Comparison of ENCODE assay signal across 8 mouse cellular contexts in genomic region chr4:80864511-80864922, GRCm38 (mm10). TPM values are rescaled to one million over a fixed set of nuclear protein-coding genes. Genes with fewer than 3 reads are reported as not detected.
DNase-seq lines count a peak whose midpoint lies in the region; ATAC-seq lines count a peak whose summit lies in the region.

No protein-coding gene starts in this region.

- H3K36me3 ChIP-seq in forebrain, embryonic 14.5 days (ENCODE audit: control insufficient read depth, insufficient read depth, low read length) = no peaks in the 10 kb centered on the region
- H3K36me3 ChIP-seq in intestine, embryonic 15.5 days = no peaks in the 10 kb centered on the region
- no peaks in the 10 kb centered on the region for H3K36me3 ChIP-seq in limb, embryonic 10.5 days
- no peaks in the 10 kb centered on the region for H3K36me3 ChIP-seq in midbrain, embryonic 16.5 days (ENCODE audit: control insufficient read depth, insufficient read depth, low read length)

- peak overlapping the region; percentile 18 for H3K4me3 ChIP-seq in forebrain, embryonic 14.5 days (ENCODE audit: low read depth, low read length)
- peak overlapping the region; percentile 16 for H3K4me3 ChIP-seq in intestine, embryonic 15.5 days (replicated peaks)
- peak overlapping the region; percentile 48 for H3K4me3 ChIP-seq in limb, embryonic 10.5 days
- peak overlapping the region; percentile 39 for H3K4me3 ChIP-seq in midbrain, embryonic 16.5 days (ENCODE audit: low read depth, low read length)

- H3K4me1 ChIP-seq in forebrain, embryonic 14.5 days (ENCODE audit: control insufficient read depth, insufficient read depth, low read length) = no peaks in the 10 kb centered on the region
- no peaks in the 10 kb centered on the region for H3K4me1 ChIP-seq in intestine, embryonic 15.5 days (replicated peaks)
- peaks cover 5% of the 10 kb centered on the region; the same call in 1 of the 2 replicates for H3K4me1 ChIP-seq in limb, embryonic 10.5 days
- peaks cover 6% of the 10 kb centered on the region; the same call in 1 of the 2 replicates for H3K4me1 ChIP-seq in midbrain, embryonic 16.5 days (ENCODE audit: control insufficient read depth, insufficient read depth, low read length)

- peak overlapping the region; percentile 35; the same call in 1 of the 2 replicates for H3K27ac ChIP-seq in forebrain, embryonic 14.5 days (ENCODE audit: low read depth, low read length)
- H3K27ac ChIP-seq in intestine, embryonic 15.5 days = no peak overlapping the region
- H3K27ac ChIP-seq in limb, embryonic 10.5 days = no peak overlapping the region
- H3K27ac ChIP-seq in midbrain, embryonic 16.5 days (ENCODE audit: low read length) = peak overlapping the region; percentile 63

- peak; percentile 59 for DNase-seq in ES-CJ7 (ENCODE audit: low read depth, low spot score)
- DNase-seq in adrenal gland, postnatal 25 days = peak; percentile 19
- peak; percentile 90 for DNase-seq in forebrain, embryonic 14.5 days (ENCODE audit: low spot score)
- DNase-seq in limb, embryonic 10.5 days (ENCODE audit: low spot score) = peak; percentile 43

- peak overlapping the region; percentile 42 for H3K9ac ChIP-seq in forebrain, embryonic 14.5 days (ENCODE audit: low read length)
- peak overlapping the region; percentile 22; the same call in 1 of the 2 replicates for H3K9ac ChIP-seq in intestine, embryonic 15.5 days
- peak overlapping the region; percentile 35 for H3K9ac ChIP-seq in midbrain, embryonic 16.5 days (ENCODE audit: low read depth, low read length)

- under 1% methylated on average over 17 of the region's 17 CpGs for WGBS in forebrain, embryonic 14.5 days
- 3% methylated on average over 17 of the region's 17 CpGs for WGBS in intestine, embryonic 15.5 days
- under 1% methylated on average over 17 of the region's 17 CpGs for WGBS in limb, embryonic 10.5 days
- under 1% methylated on average over 17 of the region's 17 CpGs for WGBS in midbrain, embryonic 16.5 days

- H3K4me2 ChIP-seq in forebrain, embryonic 14.5 days (ENCODE audit: low read length) = peak overlapping the region; percentile 57
- peak overlapping the region; percentile 66 for H3K4me2 ChIP-seq in intestine, embryonic 15.5 days (replicated peaks)
- H3K4me2 ChIP-seq in midbrain, embryonic 16.5 days (ENCODE audit: low read length) = peak overlapping the region; percentile 63

- H3K27me3 ChIP-seq in forebrain, embryonic 14.5 days (replicated peaks; ENCODE audit: control insufficient read depth, insufficient read depth, low read length) = no peaks in the 10 kb centered on the region
- H3K27me3 ChIP-seq in intestine, embryonic 15.5 days (replicated peaks) = no peaks in the 10 kb centered on the region
- 0 out of 2 replicates have a peak, but pooled peaks cover 4% of the 10 kb centered on the region for H3K27me3 ChIP-seq in limb, embryonic 10.5 days (ENCODE audit: low read depth, poor library complexity, severe bottlenecking)
- H3K27me3 ChIP-seq in midbrain, embryonic 16.5 days (ENCODE audit: control insufficient read depth, insufficient read depth, low read depth, low read length) = no peaks in the 10 kb centered on the region

- peak; percentile 90 for ATAC-seq in forebrain, embryonic 14.5 days
- peak; percentile 56 for ATAC-seq in intestine, embryonic 15.5 days
- ATAC-seq in midbrain, embryonic 16.5 days = peak; percentile 81
- no peak for ATAC-seq in inflammation-experienced regulatory T-cells, adult 6 months
- no peak for ATAC-seq in granulocyte monocyte progenitor cell, adult 5-6 weeks (replicated peaks; ENCODE audit: poor library complexity, severe bottlenecking)

- H3K9me3 ChIP-seq in forebrain, embryonic 14.5 days (replicated peaks; ENCODE audit: control insufficient read depth, low read length) = no peaks in the 10 kb centered on the region
- no peaks in the 10 kb centered on the region for H3K9me3 ChIP-seq in intestine, embryonic 15.5 days
- no peaks in the 10 kb centered on the region for H3K9me3 ChIP-seq in limb, embryonic 10.5 days (replicated peaks)
- no peaks in the 10 kb centered on the region for H3K9me3 ChIP-seq in midbrain, embryonic 16.5 days (replicated peaks; ENCODE audit: control insufficient read depth, low read length, poor library complexity, severe bottlenecking)

RNA-seq across cellular contexts. Expression of gene Tyrp1, which starts 30.6 kb away (rescaled TPM):
- total RNA-seq in adrenal gland, postnatal 25 days (2021) = not detected in 2 replicates
- 0.11 and 0.22 TPM in 2 replicates for polyA plus RNA-seq in forebrain, embryonic 14.5 days (2014; fragmentation: Nextera tagmentation; extraction: Ambion mirVana)
- not detected in 2 replicates for polyA plus RNA-seq in intestine, embryonic 15.5 days (2015; fragmentation: Nextera tagmentation; extraction: Ambion mirVana)
- not detected in 2 replicates for polyA plus RNA-seq in limb, embryonic 10.5 days (2016; fragmentation: Nextera tagmentation; extraction: Ambion mirVana)
- 0.48 and 0.50 TPM in 2 replicates for polyA plus RNA-seq in midbrain, embryonic 16.5 days (2015; fragmentation: Nextera tagmentation; extraction: Ambion mirVana)
- polyA plus RNA-seq in inflammation-experienced regulatory T-cells, adult 6 months (2017; shearing (Covaris generic)) = not detected
- total RNA-seq in granulocyte monocyte progenitor cell, adult 5-6 weeks (2014; fragmentation: Nextera tagmentation) = not detected in 2 replicates
- not detected in 2 replicates for total RNA-seq in granulocyte monocyte progenitor cell, adult 5-6 weeks (2017)

RNA-seq across cellular contexts. Expression of gene Lurap1l, which starts 45.9 kb away (rescaled TPM):
- 7.0 and 7.8 TPM in 2 replicates for total RNA-seq in adrenal gland, postnatal 25 days (2021)
- polyA plus RNA-seq in forebrain, embryonic 14.5 days (2014; fragmentation: Nextera tagmentation; extraction: Ambion mirVana) = 5.0 and 5.7 TPM in 2 replicates
- polyA plus RNA-seq in intestine, embryonic 15.5 days (2015; fragmentation: Nextera tagmentation; extraction: Ambion mirVana) = 23.4 and 23.6 TPM in 2 replicates
- polyA plus RNA-seq in limb, embryonic 10.5 days (2016; fragmentation: Nextera tagmentation; extraction: Ambion mirVana) = 1.4 and 1.5 TPM in 2 replicates
- polyA plus RNA-seq in midbrain, embryonic 16.5 days (2015; fragmentation: Nextera tagmentation; extraction: Ambion mirVana) = 8.4 and 9.0 TPM in 2 replicates
- not detected for polyA plus RNA-seq in inflammation-experienced regulatory T-cells, adult 6 months (2017; shearing (Covaris generic))
- not detected in 2 replicates for total RNA-seq in granulocyte monocyte progenitor cell, adult 5-6 weeks (2014; fragmentation: Nextera tagmentation)
- not detected in 2 replicates for total RNA-seq in granulocyte monocyte progenitor cell, adult 5-6 weeks (2017)

Comparison
In these comparisons a context has a peak if more than half of its experiments do, and no peak if none do; other contexts are left out.
1. DNase-seq: peak in every context shown above with its lines; median percentile 90 in forebrain, embryonic 14.5 days; 59 in ES-CJ7; 43 in limb, embryonic 10.5 days; 19 in adrenal gland, postnatal 25 days.
2. ATAC-seq: peak in forebrain, embryonic 14.5 days (single experiment), intestine, embryonic 15.5 days (single experiment) and midbrain, embryonic 16.5 days (single experiment); none in inflammation-experienced regulatory T-cells, adult 6 months (single experiment) and granulocyte monocyte progenitor cell, adult 5-6 weeks (single experiment).
3. H3K27ac ChIP-seq: peak in forebrain, embryonic 14.5 days (single experiment) and midbrain, embryonic 16.5 days (single experiment); none in intestine, embryonic 15.5 days (single experiment) and limb, embryonic 10.5 days (single experiment).
4. Peak in every context shown above with its lines, with median percentiles within 50 percentile points of each other: H3K4me2 ChIP-seq, H3K4me3 ChIP-seq and H3K9ac ChIP-seq.